Mouse (Mus musculus): ENCODE results near the gene Gnb5.
"Not testable (repeated sequence)": the region's sequence is repeated elsewhere in the genome, so short reads cannot be mapped to it uniquely, and the experiment has no call there.

Gene Gnb5

GRCm38 (mm10) chr9:75357087-75357654 lies 51.1 kb downstream of the Gnb5 start:
- DNase-seq (ENCODE audit: low spot score in 2 of 2): no peak

DNA sequence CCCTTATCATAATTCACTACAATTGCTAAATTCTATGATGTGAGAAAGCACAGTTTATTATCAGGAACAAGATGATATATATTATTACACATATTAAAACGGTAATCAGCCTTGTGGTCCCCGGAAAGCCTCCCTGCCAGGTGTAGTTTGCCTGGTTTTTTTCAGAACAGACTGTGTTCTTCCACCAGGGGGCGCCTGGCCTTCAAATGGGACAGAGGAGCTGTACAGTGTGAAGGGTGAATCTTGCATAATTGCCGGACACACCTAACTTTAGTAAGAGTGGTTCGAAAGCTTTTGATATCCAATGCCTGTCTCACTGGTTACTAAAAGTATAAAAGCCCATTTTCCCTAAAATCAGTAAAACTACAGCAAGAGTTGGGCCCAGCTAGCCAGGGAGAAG lies 55.6 kb downstream of the Gnb5 start:
- DNase-seq (ENCODE audit: low spot score in 2 of 2): peak in 1 of 2 experiments; percentile 51

DNA sequence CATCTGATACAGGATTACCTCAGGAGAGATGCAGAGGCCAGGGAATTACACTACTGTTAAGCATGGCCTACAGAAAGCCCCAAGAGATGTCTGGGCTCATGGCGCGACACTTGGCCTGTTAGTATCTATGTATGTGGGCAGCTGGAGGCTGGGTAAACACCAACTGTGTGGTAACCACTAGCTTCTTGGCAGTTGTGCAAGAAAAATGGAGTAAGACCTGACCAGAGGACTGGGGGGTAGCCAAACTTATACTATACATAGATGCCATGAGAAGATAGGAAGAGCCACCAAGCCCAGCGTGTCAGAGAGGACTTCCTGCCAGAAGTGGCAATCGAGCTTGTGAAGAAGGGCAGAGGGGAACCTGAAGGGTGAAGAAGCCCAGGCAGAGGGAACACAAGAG lies 56.1 kb downstream of the Gnb5 start:
- DNase-seq (ENCODE audit: low spot score in 2 of 2): no peak

GRCm38 (mm10) chr9:75363001-75363400 lies 56.9 kb downstream of the Gnb5 start:
- no peak for DNase-seq (ENCODE audit: low spot score in 2 of 2)

DNA sequence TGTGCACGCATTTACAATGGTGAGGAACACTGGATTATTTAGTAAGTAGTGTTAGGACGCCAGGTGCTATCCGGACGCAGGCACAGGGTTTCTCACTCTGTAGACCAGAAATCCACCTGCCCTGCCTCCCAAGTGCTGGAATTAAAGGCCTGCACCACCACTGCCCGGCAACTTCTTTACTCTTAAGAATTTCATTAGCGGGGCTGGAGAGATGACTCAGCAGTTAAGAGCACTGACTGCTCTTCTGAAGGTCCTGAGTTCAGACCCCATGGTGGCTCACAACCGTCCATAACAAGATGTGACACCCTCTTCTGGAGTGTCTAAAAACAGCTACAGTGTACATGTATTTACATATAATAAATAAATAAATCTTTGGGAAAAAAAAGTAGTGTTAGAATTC lies 57.6 kb downstream of the Gnb5 start:
- not testable (repeated sequence) for DNase-seq (ENCODE audit: low spot score in 2 of 2)

- DNase-seq (ENCODE audit: low spot score in 2 of 2): no peak
These were observed 59.1 kb downstream of the Gnb5 start for GRCm38 (mm10) chr9:75365195-75365594.

- no peak for DNase-seq (ENCODE audit: low spot score in 2 of 2)
These were observed 60.1 kb downstream of the Gnb5 start for GRCm38 (mm10) chr9:75366191-75366590.

GRCm38 (mm10) chr9:75368779-75369178 lies 62.7 kb downstream of the Gnb5 start:
- no peak for DNase-seq (ENCODE audit: low spot score in 2 of 2)

- no peak for DNase-seq (ENCODE audit: low spot score in 2 of 2)
These were observed 69.5 kb downstream of the Gnb5 start for GRCm38 (mm10) chr9:75375606-75376005.

DNA sequence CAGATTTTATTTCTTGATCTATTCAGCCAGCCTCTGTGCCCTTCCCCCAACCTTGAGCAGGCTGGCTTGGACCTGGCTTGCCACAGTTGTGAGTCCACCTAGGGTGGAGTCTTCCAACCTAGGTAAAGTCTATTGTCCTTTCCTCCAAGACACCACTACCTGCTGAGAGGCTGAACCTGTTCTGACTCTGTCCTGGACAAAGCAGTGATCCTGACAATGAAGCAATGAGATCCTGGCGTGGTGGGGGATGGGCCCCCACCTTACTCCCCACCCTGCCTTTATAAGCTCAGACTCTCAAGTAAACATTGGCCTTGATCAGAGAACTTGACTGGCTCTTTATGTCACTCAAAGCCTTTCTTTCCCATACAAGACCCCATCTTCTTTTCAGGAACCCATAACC lies 70.3 kb downstream of the Gnb5 start:
- DNase-seq (ENCODE audit: low spot score in 2 of 2): no peak

DNA sequence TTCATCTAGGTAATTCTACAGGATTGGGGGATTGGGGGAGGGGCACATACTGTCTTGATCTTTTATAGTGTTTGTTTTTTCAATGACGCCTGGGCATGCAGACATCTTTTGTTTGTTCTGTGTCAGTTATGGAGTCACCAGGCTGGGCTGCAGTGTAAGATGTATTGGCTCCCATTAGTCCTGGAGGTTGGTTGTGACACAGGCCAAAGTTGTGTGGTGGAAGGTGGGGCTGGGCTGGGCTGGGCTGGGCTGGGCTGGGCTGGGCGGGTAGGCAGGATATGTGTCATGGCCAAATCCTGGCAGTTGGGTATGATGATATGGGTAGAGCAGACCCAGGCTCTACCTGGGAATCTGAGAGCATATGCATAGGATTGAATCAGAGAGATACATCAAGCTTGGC lies 72.7 kb downstream of the Gnb5 start:
- no peak for DNase-seq (ENCODE audit: low spot score in 2 of 2)

DNA sequence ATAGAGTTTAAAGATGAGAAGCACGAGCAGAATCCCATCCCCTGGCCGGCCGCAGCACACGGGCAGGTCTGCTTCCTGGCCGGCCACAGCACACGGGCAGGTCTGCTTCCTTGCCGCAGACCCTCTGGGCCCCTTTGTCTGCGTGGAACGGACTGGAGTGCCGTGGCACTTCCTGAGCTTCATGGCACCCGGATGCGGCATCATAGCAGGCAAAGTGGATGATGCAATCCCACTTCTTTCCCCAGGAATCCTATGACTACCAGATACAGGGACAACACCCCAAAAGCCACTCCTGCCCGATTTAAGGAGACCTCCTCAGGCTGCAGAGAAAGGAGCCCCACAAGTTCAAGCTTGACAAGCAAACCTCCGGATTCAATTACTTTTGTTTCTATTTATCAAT lies 76.7 kb downstream of the Gnb5 start:
- no peak for DNase-seq (ENCODE audit: low spot score in 2 of 2)

GRCm38 (mm10) chr9:75383785-75384184 lies 77.7 kb downstream of the Gnb5 start:
- DNase-seq (ENCODE audit: low spot score in 2 of 2): no peak

DNA sequence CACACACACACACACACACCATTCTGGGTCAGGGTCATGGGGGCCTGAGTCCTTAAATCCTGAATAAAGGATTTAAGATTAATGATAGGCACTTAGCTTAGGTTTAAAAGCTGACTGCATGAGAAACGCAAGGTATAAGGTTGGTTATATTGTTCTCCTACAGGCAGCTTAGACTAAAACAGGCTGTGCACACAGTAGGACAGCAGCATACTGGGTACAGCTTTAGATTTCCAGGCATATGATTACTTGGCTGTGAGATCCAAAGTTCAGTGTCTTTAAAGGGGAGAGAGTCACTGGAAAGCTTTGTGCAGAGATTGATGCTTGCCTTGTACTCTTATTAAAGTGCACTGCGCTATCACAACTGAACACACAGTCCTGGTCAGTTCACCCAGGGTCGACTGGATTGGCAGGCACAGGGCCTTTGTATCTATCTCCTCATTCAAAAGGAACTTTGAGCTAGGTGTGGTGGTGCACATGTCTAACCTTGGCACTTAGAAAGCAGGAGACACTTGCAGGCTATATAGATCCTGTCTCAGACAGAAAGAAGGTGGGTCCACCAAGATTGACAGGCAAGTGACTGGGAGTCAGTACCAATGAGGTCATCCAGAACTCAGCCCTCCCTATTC lies 78.4 kb downstream of the Gnb5 start:
- DNase-seq (ENCODE audit: low spot score in 2 of 2): no peak

GRCm38 (mm10) chr9:75385218-75385974 lies 79.3 kb downstream of the Gnb5 start:
- no peak for DNase-seq (ENCODE audit: low spot score in 2 of 2)

DNA sequence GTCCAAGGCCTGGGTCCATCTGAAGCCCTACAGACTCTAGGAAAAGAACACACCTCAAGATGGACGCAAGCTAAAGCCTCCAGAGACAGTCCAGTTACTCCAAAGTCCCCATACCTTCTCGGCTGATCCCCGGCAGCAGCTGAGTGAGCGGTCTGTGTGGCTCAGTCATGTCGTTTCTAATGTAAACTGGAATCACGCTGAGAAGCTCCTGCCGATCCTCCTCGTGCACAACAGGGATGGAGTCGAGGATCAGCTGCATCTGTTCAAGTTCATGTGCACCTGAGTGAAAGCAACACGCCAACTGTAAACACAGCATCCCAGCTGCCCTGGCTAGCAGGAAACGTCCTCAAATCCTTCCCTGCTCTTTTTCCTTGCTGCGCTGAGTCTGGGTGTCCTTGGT lies 87.2 kb downstream of the Gnb5 start:
- no peak for DNase-seq (ENCODE audit: low spot score in 2 of 2)

Data from frontal cortex, postnatal 25 days (tissue).